Mouse (Mus musculus): Measurements from ENCODE around the gene Dpy19l3. TPM values are rescaled to one million over a fixed set of nuclear protein-coding genes. Genes with fewer than 3 reads are reported as not detected.

The Dpy19l3 gene
- polyA plus RNA-seq, 1 experiment from 2014 or later: 33.5 TPM

GRCm38 (mm10) chr7:35688276-35688675, 66.0 kb downstream of the Dpy19l3 start:
- Histone ChIP-seq H3K4me1 (replicated peaks; ENCODE audit: control insufficient read depth, insufficient read depth, low read length) (peaks cover 2% of the 10 kb centered on the region; the same call in 1 of the 2 replicates), H3K4me2 (replicated peaks; ENCODE audit: low read depth, low read length) (no peak overlapping the region), H3K9me3 (ENCODE audit: control insufficient read depth, low read length) (no peaks in the 10 kb centered on the region), H3K27ac (ENCODE audit: low read depth, low read length) (no peak overlapping the region), H3K9ac (ENCODE audit: low read depth, low read length) (no peak overlapping the region), H3K36me3 (ENCODE audit: control insufficient read depth, insufficient read depth, low read length) (no peaks in the 10 kb centered on the region), H3K27me3 (ENCODE audit: control insufficient read depth, insufficient read depth, low read length) (no peaks in the 10 kb centered on the region), H3K4me3 (ENCODE audit: low read depth, low read length) (no peak overlapping the region)
- DNase-seq (ENCODE audit: low spot score): no peak
- ATAC-seq (ENCODE audit: low FRiP score): no peak
- WGBS: 57% methylated on average over 9 of the region's 9 CpGs

- Histone ChIP-seq H3K36me3 (ENCODE audit: control insufficient read depth, insufficient read depth, low read length) (no peaks in the 10 kb centered on the region), H3K9ac (ENCODE audit: low read depth, low read length) (no peak overlapping the region), H3K9me3 (ENCODE audit: control insufficient read depth, low read length) (no peaks in the 10 kb centered on the region), H3K4me1 (replicated peaks; ENCODE audit: control insufficient read depth, insufficient read depth, low read length) (peaks cover 2% of the 10 kb centered on the region; the same call in 1 of the 2 replicates), H3K27me3 (ENCODE audit: control insufficient read depth, insufficient read depth, low read length) (no peaks in the 10 kb centered on the region), H3K4me2 (replicated peaks; ENCODE audit: low read depth, low read length) (0 out of 2 replicates have a peak overlapping the region, but pooled peaks have one; percentile 7), H3K4me3 (ENCODE audit: low read depth, low read length) (no peak overlapping the region), H3K27ac (ENCODE audit: low read depth, low read length) (no peak overlapping the region)
- peak; percentile 30 for DNase-seq (ENCODE audit: low spot score)
- ATAC-seq (ENCODE audit: low FRiP score): no peak
- WGBS: 21% methylated on average over 10 of the region's 10 CpGs
Observed at GRCm38 (mm10) chr7:35687229-35687628, 67.0 kb downstream of the Dpy19l3 start.

GRCm38 (mm10) chr7:35686756-35687155, 67.5 kb downstream of the Dpy19l3 start:
- Histone ChIP-seq H3K4me1 (replicated peaks; ENCODE audit: control insufficient read depth, insufficient read depth, low read length) (peaks cover 2% of the 10 kb centered on the region; the same call in 1 of the 2 replicates), H3K9ac (ENCODE audit: low read depth, low read length) (no peak overlapping the region), H3K27ac (ENCODE audit: low read depth, low read length) (no peak overlapping the region), H3K27me3 (ENCODE audit: control insufficient read depth, insufficient read depth, low read length) (no peaks in the 10 kb centered on the region), H3K4me3 (ENCODE audit: low read depth, low read length) (no peak overlapping the region), H3K9me3 (ENCODE audit: control insufficient read depth, low read length) (no peaks in the 10 kb centered on the region), H3K36me3 (ENCODE audit: control insufficient read depth, insufficient read depth, low read length) (no peaks in the 10 kb centered on the region), H3K4me2 (replicated peaks; ENCODE audit: low read depth, low read length) (0 out of 2 replicates have a peak overlapping the region, but pooled peaks have one; percentile 7)
- DNase-seq (ENCODE audit: low spot score) (peak; percentile 81), ATAC-seq (ENCODE audit: low FRiP score) (no peak)
- 29% methylated on average over 13 of the region's 13 CpGs for WGBS

- WGBS: 71% methylated on average over 11 of the region's 11 CpGs
- no peak overlapping the region for H3K9ac ChIP-seq (ENCODE audit: low read depth, low read length)
- no peaks in the 10 kb centered on the region for H3K36me3 ChIP-seq (ENCODE audit: control insufficient read depth, insufficient read depth, low read length)
- DNase-seq (ENCODE audit: low spot score) (no peak), ATAC-seq (ENCODE audit: low FRiP score) (no peak)
- H3K27ac ChIP-seq (ENCODE audit: low read depth, low read length): no peak overlapping the region
- H3K4me3 ChIP-seq (ENCODE audit: low read depth, low read length): no peak overlapping the region
- peaks cover 2% of the 10 kb centered on the region; the same call in 1 of the 2 replicates for H3K4me1 ChIP-seq (replicated peaks; ENCODE audit: control insufficient read depth, insufficient read depth, low read length)
- no peaks in the 10 kb centered on the region for H3K27me3 ChIP-seq (ENCODE audit: control insufficient read depth, insufficient read depth, low read length)
- H3K4me2 ChIP-seq (replicated peaks; ENCODE audit: low read depth, low read length): no peak overlapping the region
- H3K9me3 ChIP-seq (ENCODE audit: control insufficient read depth, low read length): no peaks in the 10 kb centered on the region
Observed at GRCm38 (mm10) chr7:35686216-35686615, 68.0 kb downstream of the Dpy19l3 start.

GRCm38 (mm10) chr7:35683409-35684122, 70.7 kb downstream of the Dpy19l3 start:
- Histone ChIP-seq H3K4me3 (ENCODE audit: low read depth, low read length) (no peak overlapping the region), H3K27me3 (ENCODE audit: control insufficient read depth, insufficient read depth, low read length) (no peaks in the 10 kb centered on the region), H3K4me2 (replicated peaks; ENCODE audit: low read depth, low read length) (no peak overlapping the region), H3K9me3 (ENCODE audit: control insufficient read depth, low read length) (no peaks in the 10 kb centered on the region), H3K27ac (ENCODE audit: low read depth, low read length) (no peak overlapping the region), H3K4me1 (replicated peaks; ENCODE audit: control insufficient read depth, insufficient read depth, low read length) (peaks cover 2% of the 10 kb centered on the region; the same call in 1 of the 2 replicates), H3K9ac (ENCODE audit: low read depth, low read length) (no peak overlapping the region), H3K36me3 (ENCODE audit: control insufficient read depth, insufficient read depth, low read length) (no peaks in the 10 kb centered on the region)
- WGBS: 80% methylated on average over 6 of the region's 6 CpGs
- DNase-seq (ENCODE audit: low spot score) (no peak), ATAC-seq (ENCODE audit: low FRiP score) (no peak)

- ATAC-seq (ENCODE audit: low FRiP score) (no peak), DNase-seq (ENCODE audit: low spot score) (no peak)
- H3K27ac ChIP-seq (ENCODE audit: low read depth, low read length): no peak overlapping the region
- H3K4me2 ChIP-seq (replicated peaks; ENCODE audit: low read depth, low read length): no peak overlapping the region
- H3K9ac ChIP-seq (ENCODE audit: low read depth, low read length): no peak overlapping the region
- WGBS: 74% methylated on average over 3 of the region's 3 CpGs
- H3K9me3 ChIP-seq (ENCODE audit: control insufficient read depth, low read length): no peaks in the 10 kb centered on the region
- H3K36me3 ChIP-seq (ENCODE audit: control insufficient read depth, insufficient read depth, low read length): no peaks in the 10 kb centered on the region
- H3K27me3 ChIP-seq (ENCODE audit: control insufficient read depth, insufficient read depth, low read length): no peaks in the 10 kb centered on the region
- no peak overlapping the region for H3K4me3 ChIP-seq (ENCODE audit: low read depth, low read length)
- H3K4me1 ChIP-seq (replicated peaks; ENCODE audit: control insufficient read depth, insufficient read depth, low read length): no peaks in the 10 kb centered on the region
Observed at GRCm38 (mm10) chr7:35681559-35681958, 72.7 kb downstream of the Dpy19l3 start.

GRCm38 (mm10) chr7:35678976-35679375, 75.3 kb downstream of the Dpy19l3 start:
- Histone ChIP-seq H3K36me3 (ENCODE audit: control insufficient read depth, insufficient read depth, low read length) (no peaks in the 10 kb centered on the region), H3K9ac (ENCODE audit: low read depth, low read length) (no peak overlapping the region), H3K9me3 (ENCODE audit: control insufficient read depth, low read length) (no peaks in the 10 kb centered on the region), H3K27ac (ENCODE audit: low read depth, low read length) (no peak overlapping the region), H3K4me1 (replicated peaks; ENCODE audit: control insufficient read depth, insufficient read depth, low read length) (no peaks in the 10 kb centered on the region), H3K4me3 (ENCODE audit: low read depth, low read length) (no peak overlapping the region), H3K27me3 (ENCODE audit: control insufficient read depth, insufficient read depth, low read length) (no peaks in the 10 kb centered on the region), H3K4me2 (replicated peaks; ENCODE audit: low read depth, low read length) (no peak overlapping the region)
- DNase-seq (ENCODE audit: low spot score) (no peak), ATAC-seq (ENCODE audit: low FRiP score) (no peak)
- 82% methylated on average over 4 of the region's 4 CpGs for WGBS

- no peak overlapping the region for H3K4me3 ChIP-seq (ENCODE audit: low read depth, low read length)
- H3K9me3 ChIP-seq (ENCODE audit: control insufficient read depth, low read length): no peaks in the 10 kb centered on the region
- H3K9ac ChIP-seq (ENCODE audit: low read depth, low read length): no peak overlapping the region
- peak; percentile 85 for ATAC-seq (ENCODE audit: low FRiP score)
- no peaks in the 10 kb centered on the region for H3K27me3 ChIP-seq (ENCODE audit: control insufficient read depth, insufficient read depth, low read length)
- H3K4me2 ChIP-seq (replicated peaks; ENCODE audit: low read depth, low read length): no peak overlapping the region
- DNase-seq (ENCODE audit: low spot score): peak; percentile 74
- WGBS: 31% methylated on average over 18 of the region's 18 CpGs
- H3K27ac ChIP-seq (ENCODE audit: low read depth, low read length): peak overlapping the region; percentile 73
- H3K36me3 ChIP-seq (ENCODE audit: control insufficient read depth, insufficient read depth, low read length): no peaks in the 10 kb centered on the region
- H3K4me1 ChIP-seq (replicated peaks; ENCODE audit: control insufficient read depth, insufficient read depth, low read length): peaks cover 4% of the 10 kb centered on the region; the same call in 1 of the 2 replicates
Observed at GRCm38 (mm10) chr7:35668066-35669041, 85.9 kb downstream of the Dpy19l3 start.
